Mouse (Mus musculus): ENCODE results near the gene Slc35g1.

GRCm38 (mm10) chr19:38421436-38421835 is 25.7 kb downstream of the Slc35g1 start:
- TF ChIP-seq CTCF (conservative IDR thresholded peaks at IDR 0.05 in 1 of 2, IDR thresholded peaks at IDR 0.05 in 1 of 2; ENCODE audit: low read depth in 2 of 2, low read length in 2 of 2) (no peak; a peak in 1 of 4 replicates), USF1 (IDR thresholded peaks at IDR 0.05; ENCODE audit: low read depth, low read length) (no peak), NELFE (IDR thresholded peaks at IDR 0.05; ENCODE audit: low read depth, low read length) (no peak), POLR2A (IDR thresholded peaks at IDR 0.05; ENCODE audit: low read depth, low read length) (no peak), BHLHE40 (IDR thresholded peaks at IDR 0.05; ENCODE audit: low read depth, low read length) (0 out of 2 replicates have a peak, but pooled peaks have one; percentile 14), SIN3A (IDR thresholded peaks at IDR 0.05; ENCODE audit: low read length) (no peak), NRF1 (IDR thresholded peaks at IDR 0.05; ENCODE audit: low read depth, low read length) (no peak), TBP (conservative IDR thresholded peaks at IDR 0.05; ENCODE audit: low read depth, low read length) (no peak), RCOR1 (conservative IDR thresholded peaks at IDR 0.05; ENCODE audit: low read depth, low read length) (no peak), SMC3 (IDR thresholded peaks at IDR 0.05; ENCODE audit: low read depth, low read length) (no peak), JUN (IDR thresholded peaks at IDR 0.05; ENCODE audit: insufficient read depth, low read depth, low read length) (no peak)
